Mouse (Mus musculus) MEL-GATA-1-ER (cell line): ENCODE results near the gene Olfr152.

Experiments
- DNase-seq: peaks from one replicate; pipeline ENCODE4 v3.0.0-alpha.2; 2012; ENCODE audit warnings: low read depth; ENCODE audit errors: extremely low read depth

Gene Olfr152

GRCm38 (mm10) chr2:87779183-87779582, at the start of gene Olfr152:
TSS of gene Olfr152 (plus strand) at chr2:87779483.
- DNase-seq, result no peak

GRCm38 (mm10) chr2:87739878-87740277, 39.4 kb upstream of the Olfr152 start, which contains the start of gene Olfr1138:
TSS of gene Olfr1138 (minus strand) at chr2:87739978.
- DNase-seq, result no peak

GRCm38 (mm10) chr2:87743452-87743851, 35.8 kb upstream of the Olfr152 start, which contains the start of gene Olfr1140:
TSS of gene Olfr1140 (plus strand) at chr2:87743752.
- no peak for DNase-seq

GRCm38 (mm10) chr2:87753891-87754290, 25.4 kb upstream of the Olfr152 start, which contains the start of gene Olfr1141:
TSS of gene Olfr1141 (minus strand) at chr2:87753991.
- DNase-seq, result no peak

GRCm38 (mm10) chr2:87776143-87776542, 3.1 kb upstream of the Olfr152 start:
- DNase-seq, result no peak

- no peak for DNase-seq
These were observed 21.0 kb downstream of the Olfr152 start, which contains the start of gene Olfr1143 for GRCm38 (mm10) chr2:87800292-87800691. TSS of gene Olfr1143 (plus strand) at chr2:87800592.

GRCm38 (mm10) chr2:87809522-87809921, 30.2 kb downstream of the Olfr152 start, which contains the start of gene Olfr1145:
TSS of gene Olfr1145 (plus strand) at chr2:87809822.
- DNase-seq, result no peak

- DNase-seq, result no peak
These were observed 51.0 kb downstream of the Olfr152 start, which contains the start of gene Olfr1148 for GRCm38 (mm10) chr2:87830233-87830632. TSS of gene Olfr1148 (plus strand) at chr2:87830533.
